Mouse (Mus musculus) megakaryocyte, embryonic 14.5 days (primary cell): ENCODE measurements at regions not wholly inside any gene's neighbourhood (a gene's known extent, or its start where the extent isn't known, plus 50 kb on each side); places are given as distances from the start of the nearest gene placed in this dataset.

ENCODE experiments used
- FLI1 ChIP-seq: IDR thresholded peaks from 2 replicates; pipeline ENCODE4 v1.6.1; 2012; ENCODE audit warnings: low read length, inconsistent platforms, mixed read lengths
- GATA1 ChIP-seq: IDR thresholded peaks from 3 replicates; pipeline ENCODE4 v1.6.1; 2012; ENCODE audit warnings: mixed read lengths, low read length, inconsistent platforms, borderline replicate concordance

DNA sequence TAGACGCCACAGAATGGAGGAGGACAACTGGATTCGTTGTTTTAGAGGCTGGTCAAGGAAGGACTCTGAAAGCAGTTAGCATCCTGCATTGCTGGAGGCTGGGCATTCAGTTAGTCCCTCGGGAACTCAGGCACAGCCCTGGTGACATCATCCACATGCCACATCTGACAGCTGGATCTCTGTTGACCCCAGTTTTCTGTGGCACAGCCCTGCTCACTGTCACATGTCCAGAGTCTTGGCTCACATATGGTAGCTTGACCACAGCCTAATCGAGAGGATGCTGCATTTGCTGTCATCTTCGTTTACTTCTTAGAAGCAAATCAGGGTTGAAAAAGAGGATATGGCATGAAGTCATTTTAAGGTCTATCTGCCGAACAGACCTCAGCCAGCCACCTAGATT, 265.1 kb downstream of the Setd4 start:
- no peak for TF ChIP-seq FLI1
- no peak for TF ChIP-seq GATA1
